Mouse (Mus musculus) forebrain, embryonic 13.5 days (tissue): ENCODE data around the gene Stpg4. TPM values are rescaled to one million over a fixed set of nuclear protein-coding genes. Genes with fewer than 3 reads are reported as not detected.
A peak's percentile ranks its signal among the peaks of the same experiment; 100 is the strongest.

ENCODE experiments used
- ATAC-seq: fragments of 200-750 bp; cut with Nextera tagmentation; 2 replicates; pipeline ENCODE4 v1.8.0; 2017
- H3K27ac ChIP-seq: fragments of 300-500 bp; sonication (generic); 2 replicates; pipeline ENCODE4 v1.5.1; 2015; ENCODE audit warnings: inconsistent platforms, mild to moderate bottlenecking, moderate library complexity
- H3K27me3 ChIP-seq: fragments of 300-500 bp; sonication (generic); 2 replicates; pipeline ENCODE4 v1.6.1; 2015; ENCODE audit warnings: mild to moderate bottlenecking, inconsistent platforms
- H3K36me3 ChIP-seq: fragments of 300-500 bp; sonication (generic); 2 replicates; pipeline ENCODE4 v1.6.1; 2015; ENCODE audit warnings: mild to moderate bottlenecking, inconsistent platforms; ENCODE audit not compliant: poor library complexity, severe bottlenecking
- H3K4me1 ChIP-seq: fragments of 300-500 bp; sonication (generic); 2 replicates; pipeline ENCODE4 v1.6.1; 2015; ENCODE audit warnings: inconsistent platforms
- H3K4me2 ChIP-seq: fragments of 300-500 bp; sonication (generic); 2 replicates; pipeline ENCODE4 v1.6.1; 2015; ENCODE audit warnings: inconsistent platforms, mild to moderate bottlenecking, moderate library complexity
- H3K4me3 ChIP-seq: fragments of 300-500 bp; sonication (generic); 2 replicates; pipeline ENCODE4 v1.5.1; 2015; ENCODE audit warnings: mild to moderate bottlenecking, inconsistent platforms
- H3K9ac ChIP-seq: fragments of 300-500 bp; sonication (generic); 2 replicates; pipeline ENCODE4 v1.6.1; 2015; ENCODE audit warnings: mild to moderate bottlenecking, inconsistent platforms
- H3K9me3 ChIP-seq: fragments of 300-500 bp; sonication (generic); replicated peaks from 2 replicates; pipeline ENCODE4 v1.6.1; 2016; ENCODE audit warnings: inconsistent platforms
- WGBS: fragments of 180-500 bp; shearing (Covaris S2); methylation state at CpG from one replicate; pipeline ENCODE4 v1.1.7; 2015; 5-methylcytosine and 5-hydroxymethylcytosine counted together
- polyA plus RNA-seq: library from polyadenylated mRNA; unstranded; fragments of >200 nt; fragmentation: Nextera tagmentation; extraction: Ambion mirVana; gene quantifications from 2 replicates; pipeline ENCODE4 v1.2.1, GENCODE M21; 2015

The Stpg4 gene
- polyA plus RNA-seq, 1 experiment from 2014 or later, result not detected

GRCm38 (mm10) chr17:87445917-87446766, 18.6 kb upstream of the Stpg4 start:
- Histone ChIP-seq H3K27me3 (no peaks in the 10 kb centered on the region), H3K36me3 (peaks cover 9% of the 10 kb centered on the region; the same call in 1 of the 2 replicates), H3K9me3 (no peaks in the 10 kb centered on the region), H3K9ac (peak overlapping the region; percentile 99), H3K27ac (peak overlapping the region; percentile 99), H3K4me3 (peak overlapping the region; percentile 89), H3K4me1 (peaks cover 45% of the 10 kb centered on the region), H3K4me2 (peak overlapping the region; percentile 76)
- under 1% methylated on average over 39 of the region's 86 CpGs for WGBS
- ATAC-seq, result peak; percentile 80

GRCm38 (mm10) chr17:87445337-87445916, 17.9 kb upstream of the Stpg4 start:
- Histone ChIP-seq H3K4me3 (peak overlapping the region; percentile 89), H3K36me3 (peaks cover 9% of the 10 kb centered on the region; the same call in 1 of the 2 replicates)
- WGBS, result 0% methylated on average over 13 of the region's 13 CpGs

GRCm38 (mm10) chr17:87444763-87445162, 17.2 kb upstream of the Stpg4 start:
- peak overlapping the region; percentile 89 for H3K4me3 ChIP-seq
- peaks cover 53% of the 10 kb centered on the region for H3K4me1 ChIP-seq
- H3K9ac ChIP-seq, result peak overlapping the region; percentile 55
- H3K27ac ChIP-seq, result no peak overlapping the region
- H3K36me3 ChIP-seq, result peaks cover 13% of the 10 kb centered on the region
- ATAC-seq, result no peak
- peak overlapping the region; percentile 76 for H3K4me2 ChIP-seq
- 40% methylated on average over 4 of the region's 4 CpGs for WGBS
- no peaks in the 10 kb centered on the region for H3K9me3 ChIP-seq
- H3K27me3 ChIP-seq, result no peaks in the 10 kb centered on the region

More at GRCm38 (mm10) chr17:87445337-87445916, 17.9 kb upstream of the Stpg4 start:
- H3K9me3 ChIP-seq, result no peaks in the 10 kb centered on the region
- H3K4me2 ChIP-seq, result peak overlapping the region; percentile 76
- H3K27ac ChIP-seq, result peak overlapping the region; percentile 99
- H3K4me1 ChIP-seq, result peaks cover 48% of the 10 kb centered on the region
- no peaks in the 10 kb centered on the region for H3K27me3 ChIP-seq
- peak overlapping the region; percentile 99 for H3K9ac ChIP-seq
- no peak for ATAC-seq

GRCm38 (mm10) chr17:87441537-87441936, 14.0 kb upstream of the Stpg4 start:
- Histone ChIP-seq H3K4me1 (peaks cover 51% of the 10 kb centered on the region), H3K27ac (no peak overlapping the region), H3K9ac (no peak overlapping the region), H3K27me3 (no peaks in the 10 kb centered on the region), H3K9me3 (no peaks in the 10 kb centered on the region), H3K36me3 (peaks cover 13% of the 10 kb centered on the region), H3K4me3 (no peak overlapping the region), H3K4me2 (peak overlapping the region; percentile 35)
- ATAC-seq, result no peak
- 72% methylated on average over 2 of the region's 2 CpGs for WGBS

- H3K27ac ChIP-seq, result no peak overlapping the region
- H3K4me2 ChIP-seq, result no peak overlapping the region
- no peaks in the 10 kb centered on the region for H3K9me3 ChIP-seq
- WGBS, result 88% methylated on average over 2 of the region's 2 CpGs
- no peak overlapping the region for H3K4me3 ChIP-seq
- H3K36me3 ChIP-seq, result peaks cover 29% of the 10 kb centered on the region
- H3K27me3 ChIP-seq, result no peaks in the 10 kb centered on the region
- peaks cover 47% of the 10 kb centered on the region for H3K4me1 ChIP-seq
- H3K9ac ChIP-seq, result no peak overlapping the region
- no peak for ATAC-seq
These were observed 11.9 kb upstream of the Stpg4 start for GRCm38 (mm10) chr17:87439441-87439840.

- H3K27ac ChIP-seq, result no peak overlapping the region
- no peak overlapping the region for H3K9ac ChIP-seq
- H3K4me2 ChIP-seq, result no peak overlapping the region
- peaks cover 8% of the 10 kb centered on the region; the same call in 1 of the 2 replicates for H3K4me1 ChIP-seq
- no peaks in the 10 kb centered on the region for H3K27me3 ChIP-seq
- ATAC-seq, result no peak
- no peak overlapping the region for H3K4me3 ChIP-seq
- peaks cover 65% of the 10 kb centered on the region for H3K36me3 ChIP-seq
- no peaks in the 10 kb centered on the region for H3K9me3 ChIP-seq
- WGBS, result 88% methylated on average over 3 of the region's 3 CpGs
These were observed 6.4 kb upstream of the Stpg4 start for GRCm38 (mm10) chr17:87433929-87434328.

- Histone ChIP-seq H3K27ac (no peak overlapping the region), H3K4me3 (no peak overlapping the region), H3K9ac (no peak overlapping the region), H3K4me2 (no peak overlapping the region), H3K9me3 (no peaks in the 10 kb centered on the region), H3K4me1 (0 out of 2 replicates have a peak, but pooled peaks cover under 1% of the 10 kb centered on the region), H3K36me3 (peaks cover 70% of the 10 kb centered on the region), H3K27me3 (no peaks in the 10 kb centered on the region)
- WGBS, result 98% methylated on average over 5 of the region's 5 CpGs
- ATAC-seq, result no peak
These were observed 5.2 kb upstream of the Stpg4 start for GRCm38 (mm10) chr17:87432743-87433142.

- H3K9me3 ChIP-seq, result no peaks in the 10 kb centered on the region
- no peak overlapping the region for H3K27ac ChIP-seq
- no peak overlapping the region for H3K9ac ChIP-seq
- no peak overlapping the region for H3K4me2 ChIP-seq
- peaks cover 3% of the 10 kb centered on the region; the same call in 1 of the 2 replicates for H3K4me1 ChIP-seq
- H3K36me3 ChIP-seq, result peaks cover 70% of the 10 kb centered on the region
- no peak overlapping the region for H3K4me3 ChIP-seq
- H3K27me3 ChIP-seq, result no peaks in the 10 kb centered on the region
- no peak for ATAC-seq
These were observed 4.8 kb upstream of the Stpg4 start for GRCm38 (mm10) chr17:87432314-87432713.

- Histone ChIP-seq H3K4me2 (no peak overlapping the region), H3K27me3 (no peaks in the 10 kb centered on the region), H3K27ac (no peak overlapping the region), H3K9ac (no peak overlapping the region), H3K4me3 (no peak overlapping the region), H3K4me1 (peaks cover 3% of the 10 kb centered on the region; the same call in 1 of the 2 replicates), H3K36me3 (peaks cover 54% of the 10 kb centered on the region), H3K9me3 (no peaks in the 10 kb centered on the region)
- 85% methylated on average over 3 of the region's 3 CpGs for WGBS
- ATAC-seq, result no peak
These were observed 1.9 kb upstream of the Stpg4 start for GRCm38 (mm10) chr17:87429431-87429830.

GRCm38 (mm10) chr17:87418082-87418481, 9.5 kb downstream of the Stpg4 start:
- no peaks in the 10 kb centered on the region for H3K9me3 ChIP-seq
- H3K9ac ChIP-seq, result no peak overlapping the region
- H3K36me3 ChIP-seq, result 0 out of 2 replicates have a peak, but pooled peaks cover 4% of the 10 kb centered on the region
- WGBS, result 84% methylated on average over 7 of the region's 7 CpGs
- no peak overlapping the region for H3K4me2 ChIP-seq
- no peaks in the 10 kb centered on the region for H3K27me3 ChIP-seq
- no peak overlapping the region for H3K27ac ChIP-seq
- H3K4me1 ChIP-seq, result no peaks in the 10 kb centered on the region
- no peak for ATAC-seq
- H3K4me3 ChIP-seq, result no peak overlapping the region

GRCm38 (mm10) chr17:87406646-87407045, 20.9 kb downstream of the Stpg4 start:
- no peak for ATAC-seq
- Histone ChIP-seq H3K4me1 (no peaks in the 10 kb centered on the region), H3K9me3 (no peaks in the 10 kb centered on the region), H3K27ac (no peak overlapping the region), H3K36me3 (no peaks in the 10 kb centered on the region), H3K4me2 (no peak overlapping the region), H3K9ac (no peak overlapping the region), H3K27me3 (no peaks in the 10 kb centered on the region), H3K4me3 (no peak overlapping the region)
- 89% methylated on average over 4 of the region's 4 CpGs for WGBS

- Histone ChIP-seq H3K27me3 (no peaks in the 10 kb centered on the region), H3K9me3 (no peaks in the 10 kb centered on the region), H3K4me3 (no peak overlapping the region), H3K27ac (no peak overlapping the region), H3K4me2 (no peak overlapping the region), H3K4me1 (no peaks in the 10 kb centered on the region), H3K9ac (no peak overlapping the region), H3K36me3 (no peaks in the 10 kb centered on the region)
- WGBS, result 76% methylated on average over 11 of the region's 11 CpGs
- no peak for ATAC-seq
These were observed 22.0 kb downstream of the Stpg4 start for GRCm38 (mm10) chr17:87405576-87405975.
